Mouse (Mus musculus): Measurements from ENCODE around the gene Babam1. TPM values are rescaled to one million over a fixed set of nuclear protein-coding genes. Genes with fewer than 3 reads are reported as not detected.

The Babam1 gene
- polyA plus RNA-seq, 1 experiment from 2014 or later = 83.3 TPM

DNA sequence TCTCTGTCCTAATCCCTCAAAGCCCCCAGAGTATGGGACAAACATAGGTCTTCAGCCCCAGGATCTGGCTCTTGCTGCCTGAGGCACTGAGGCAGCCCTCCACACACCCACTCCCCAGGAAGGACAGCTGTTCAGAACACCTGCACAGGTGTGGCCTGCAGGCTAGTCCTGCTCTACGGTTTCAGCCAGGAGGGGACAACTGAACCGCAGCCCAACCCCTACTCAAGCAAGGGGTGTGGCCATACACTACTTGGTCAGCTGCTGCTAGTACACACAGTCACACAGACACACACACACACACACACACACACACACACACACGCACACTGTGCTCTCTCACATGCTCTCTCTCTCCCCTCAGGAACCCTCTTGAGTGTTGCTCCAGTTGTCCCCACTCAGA, 12.8 kb upstream of the Babam1 start:
- H3K9ac ChIP-seq = no peak overlapping the region
- no peak for ATAC-seq (ENCODE audit: low FRiP score)

DNA sequence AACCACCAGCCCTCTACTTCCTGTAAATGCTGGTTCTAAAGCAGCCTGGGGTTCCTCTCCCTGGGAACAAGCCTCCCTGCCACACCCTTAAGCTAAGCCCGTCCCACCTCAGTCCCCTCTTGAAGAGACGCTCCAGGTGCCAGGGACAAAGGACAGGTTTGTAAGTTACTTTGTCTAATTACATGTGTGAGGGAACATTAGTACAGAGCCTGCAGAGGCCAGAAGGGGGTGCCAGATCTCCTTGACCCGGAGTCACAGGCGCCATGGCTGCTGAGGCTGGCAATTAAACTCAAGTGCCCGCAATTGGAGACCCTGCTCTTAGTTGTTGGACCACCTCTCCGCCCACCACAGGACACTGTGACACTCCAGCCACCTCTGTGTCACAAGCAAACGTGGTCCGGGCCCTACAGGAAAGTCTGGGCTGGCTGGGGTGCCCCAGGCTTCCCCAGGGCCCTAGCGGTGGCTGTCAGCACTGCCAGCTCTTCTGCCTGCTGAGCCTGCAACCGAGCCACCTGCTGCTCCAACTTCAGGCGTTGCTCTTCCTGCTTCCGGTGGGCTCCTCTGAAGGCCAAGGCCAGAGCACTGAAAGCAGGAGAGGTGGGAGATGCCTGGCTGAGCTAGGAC, 11.3 kb upstream of the Babam1 start:
- Histone ChIP-seq H3K36me3 (no peaks in the 10 kb centered on the region), H3K9me3 (no peaks in the 10 kb centered on the region), H3K27me3 (no peaks in the 10 kb centered on the region), H3K4me1 (replicated peaks) (peaks cover 28% of the 10 kb centered on the region), H3K4me3 (no peak overlapping the region), H3K4me2 (no peak overlapping the region), H3K27ac (no peak overlapping the region), H3K9ac (no peak overlapping the region)
- 75% methylated on average over 12 of the region's 12 CpGs for WGBS
- no peak for ATAC-seq (ENCODE audit: low FRiP score)

More for the DNA sequence above, 12.8 kb upstream of the Babam1 start:
- WGBS = 54% methylated on average over 3 of the region's 3 CpGs
- no peak overlapping the region for H3K4me3 ChIP-seq
- no peaks in the 10 kb centered on the region for H3K9me3 ChIP-seq
- no peaks in the 10 kb centered on the region for H3K27me3 ChIP-seq
- H3K4me1 ChIP-seq (replicated peaks) = peaks cover 43% of the 10 kb centered on the region
- no peaks in the 10 kb centered on the region for H3K36me3 ChIP-seq
- H3K4me2 ChIP-seq = no peak overlapping the region
- no peak overlapping the region for H3K27ac ChIP-seq

DNA sequence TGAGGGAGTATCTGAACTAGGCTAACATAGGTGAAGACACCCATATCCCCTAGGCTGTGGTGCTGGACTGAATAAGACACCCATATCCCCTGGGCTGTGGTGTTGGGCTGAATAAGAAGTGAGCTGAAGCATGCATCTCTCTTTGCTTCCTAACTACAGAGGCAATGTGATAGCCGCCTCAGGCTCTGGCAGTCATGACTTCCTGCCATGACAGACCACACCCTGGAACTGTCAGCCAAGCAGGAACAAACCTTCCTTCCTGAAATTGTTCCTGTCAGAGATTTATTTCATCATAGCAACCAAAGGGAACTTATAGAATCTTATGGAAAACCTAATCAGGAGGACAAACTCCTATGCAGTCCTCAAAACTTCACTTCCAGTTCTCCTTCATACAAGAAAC, 8.4 kb upstream of the Babam1 start:
- peaks cover 5% of the 10 kb centered on the region for H3K4me1 ChIP-seq (replicated peaks)
- no peak overlapping the region for H3K27ac ChIP-seq
- H3K4me2 ChIP-seq = no peak overlapping the region
- no peaks in the 10 kb centered on the region for H3K9me3 ChIP-seq
- no peaks in the 10 kb centered on the region for H3K27me3 ChIP-seq
- no peak overlapping the region for H3K9ac ChIP-seq
- H3K36me3 ChIP-seq = no peaks in the 10 kb centered on the region
- ATAC-seq (ENCODE audit: low FRiP score) = no peak
- WGBS = 82% methylated on average over 1 of the region's 1 CpGs
- no peak overlapping the region for H3K4me3 ChIP-seq

DNA sequence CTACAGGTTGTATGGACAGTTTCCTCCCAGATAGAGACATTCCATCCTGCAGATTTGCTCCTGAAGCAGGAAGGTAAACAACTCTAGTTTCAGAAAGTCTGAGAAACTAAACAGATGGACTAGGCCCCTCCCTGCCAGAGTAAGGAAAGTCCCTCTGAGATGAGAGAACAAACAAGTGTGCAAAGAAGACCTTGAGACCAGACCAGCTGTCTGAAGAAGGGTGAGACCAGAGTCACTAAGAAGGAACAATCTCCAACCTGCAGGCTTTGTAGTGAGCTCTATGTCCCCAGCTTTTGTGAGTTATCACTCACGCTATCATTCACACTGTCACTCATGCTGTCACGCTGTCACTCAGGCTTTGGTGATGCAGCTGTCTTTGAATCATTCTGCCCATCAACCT, 5.0 kb upstream of the Babam1 start:
- Histone ChIP-seq H3K9me3 (no peaks in the 10 kb centered on the region), H3K36me3 (no peaks in the 10 kb centered on the region), H3K4me2 (no peak overlapping the region), H3K4me1 (replicated peaks) (peaks cover 4% of the 10 kb centered on the region; the same call in 1 of the 2 replicates), H3K4me3 (no peak overlapping the region), H3K9ac (no peak overlapping the region), H3K27ac (no peak overlapping the region), H3K27me3 (no peaks in the 10 kb centered on the region)
- WGBS = 95% methylated on average over 2 of the region's 2 CpGs
- ATAC-seq (ENCODE audit: low FRiP score) = no peak

DNA sequence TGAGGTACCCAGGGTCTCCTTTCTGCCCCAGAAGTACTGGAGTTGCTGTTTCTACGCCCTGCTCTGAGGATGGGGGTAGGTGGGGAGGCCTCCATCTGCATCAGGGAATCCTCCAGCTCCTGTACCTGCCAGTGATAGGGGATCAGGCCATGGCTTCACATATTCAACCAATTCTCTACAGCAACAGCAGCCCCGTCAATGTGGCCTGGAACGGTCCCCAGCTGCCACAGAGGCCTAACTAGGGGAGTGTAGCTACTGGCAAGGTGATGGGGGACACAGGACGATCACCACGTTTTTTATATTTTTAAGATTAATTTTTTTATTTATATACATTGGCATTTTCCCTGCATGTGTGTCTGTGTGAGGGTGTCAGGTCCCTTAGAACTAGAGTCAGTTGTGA, 4.3 kb upstream of the Babam1 start:
- Histone ChIP-seq H3K27me3 (no peaks in the 10 kb centered on the region), H3K4me1 (replicated peaks) (peaks cover 7% of the 10 kb centered on the region), H3K9me3 (no peaks in the 10 kb centered on the region), H3K9ac (no peak overlapping the region), H3K27ac (no peak overlapping the region), H3K36me3 (no peaks in the 10 kb centered on the region), H3K4me3 (no peak overlapping the region), H3K4me2 (no peak overlapping the region)
- no peak for ATAC-seq (ENCODE audit: low FRiP score)
- WGBS = 77% methylated on average over 5 of the region's 5 CpGs

DNA sequence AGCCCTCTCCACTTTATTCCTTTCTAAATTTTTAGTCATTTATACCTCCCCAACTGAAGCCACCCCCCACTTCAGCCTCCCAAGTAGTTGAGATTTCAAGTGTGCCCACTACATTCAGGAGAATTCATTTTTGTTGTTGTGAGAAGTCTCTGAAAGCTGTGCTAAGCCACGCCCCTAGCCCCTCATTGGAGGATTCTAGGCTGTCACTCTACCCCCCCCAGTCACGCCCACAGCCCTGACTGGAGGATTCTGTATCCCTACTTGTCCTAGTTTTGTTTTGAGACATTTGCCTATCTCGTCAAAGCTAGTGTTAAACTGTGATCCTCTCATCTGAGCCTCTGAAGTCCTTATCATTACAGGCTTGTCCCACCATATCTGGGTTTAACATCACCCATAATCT, 3.8 kb upstream of the Babam1 start:
- no peak overlapping the region for H3K27ac ChIP-seq
- 13% methylated on average over 3 of the region's 3 CpGs for WGBS
- H3K36me3 ChIP-seq = no peaks in the 10 kb centered on the region
- no peak overlapping the region for H3K9ac ChIP-seq
- no peaks in the 10 kb centered on the region for H3K27me3 ChIP-seq
- H3K4me3 ChIP-seq = no peak overlapping the region
- peaks cover 12% of the 10 kb centered on the region for H3K4me1 ChIP-seq (replicated peaks)
- no peaks in the 10 kb centered on the region for H3K9me3 ChIP-seq
- no peak for ATAC-seq (ENCODE audit: low FRiP score)
- no peak overlapping the region for H3K4me2 ChIP-seq

DNA sequence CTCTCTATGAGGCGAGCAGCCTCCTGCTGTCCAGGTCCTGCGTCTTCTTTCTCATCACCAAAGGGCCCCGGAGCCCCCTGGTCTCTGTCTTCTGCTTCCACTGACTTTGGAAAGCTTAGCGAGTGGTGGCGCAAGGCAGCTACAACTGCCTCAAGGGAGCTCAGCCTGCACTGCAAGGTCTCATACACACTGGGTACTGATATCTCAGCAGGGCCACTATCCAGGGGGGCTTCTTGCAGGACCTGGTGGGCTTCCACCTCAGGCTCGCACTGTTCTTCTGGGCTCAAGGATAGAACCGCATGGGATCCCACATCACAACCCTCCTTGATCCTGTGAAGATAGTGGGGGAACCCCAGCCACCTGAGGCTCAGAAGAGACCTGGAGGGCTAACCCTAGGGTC, 2.2 kb upstream of the Babam1 start:
- H3K9ac ChIP-seq = 0 out of 2 replicates have a peak overlapping the region, but pooled peaks have one; percentile 25
- no peak for ATAC-seq (ENCODE audit: low FRiP score)
- H3K36me3 ChIP-seq = peaks cover 12% of the 10 kb centered on the region
- peaks cover 12% of the 10 kb centered on the region for H3K4me1 ChIP-seq (replicated peaks)
- H3K9me3 ChIP-seq = no peaks in the 10 kb centered on the region
- H3K27me3 ChIP-seq = no peaks in the 10 kb centered on the region
- H3K27ac ChIP-seq = no peak overlapping the region
- H3K4me2 ChIP-seq = no peak overlapping the region
- H3K4me3 ChIP-seq = no peak overlapping the region
- WGBS = 82% methylated on average over 7 of the region's 7 CpGs

DNA sequence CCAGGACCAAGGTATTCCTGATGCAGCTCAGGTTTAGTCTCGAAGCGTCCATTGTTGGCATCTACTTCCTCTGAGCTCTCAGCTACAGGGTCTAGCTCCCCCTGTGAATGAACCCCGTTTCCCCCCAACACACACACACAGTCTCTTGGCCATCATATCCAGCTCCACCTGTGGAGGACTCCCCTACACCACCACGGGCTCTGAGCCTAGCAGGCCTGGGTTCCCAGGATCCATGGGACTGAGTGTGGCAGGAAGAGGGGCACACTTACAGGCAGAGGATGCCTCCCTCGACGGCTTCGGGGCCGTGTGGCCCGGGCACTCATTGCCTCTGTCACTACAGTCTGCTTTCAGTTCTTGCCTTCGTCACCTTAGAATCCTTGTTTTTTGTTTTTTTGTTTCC, 1.6 kb upstream of the Babam1 start:
- Histone ChIP-seq H3K27ac (0 out of 2 replicates have a peak overlapping the region, but pooled peaks have one; percentile 23), H3K27me3 (no peaks in the 10 kb centered on the region), H3K4me3 (no peak overlapping the region), H3K4me1 (replicated peaks) (peaks cover 12% of the 10 kb centered on the region), H3K9ac (no peak overlapping the region), H3K9me3 (no peaks in the 10 kb centered on the region), H3K36me3 (peaks cover 17% of the 10 kb centered on the region), H3K4me2 (no peak overlapping the region)
- whole genome bisulfite sequencing = 80% methylated on average over 10 of the region's 10 CpGs
- no peak for ATAC-seq (ENCODE audit: low FRiP score)

DNA sequence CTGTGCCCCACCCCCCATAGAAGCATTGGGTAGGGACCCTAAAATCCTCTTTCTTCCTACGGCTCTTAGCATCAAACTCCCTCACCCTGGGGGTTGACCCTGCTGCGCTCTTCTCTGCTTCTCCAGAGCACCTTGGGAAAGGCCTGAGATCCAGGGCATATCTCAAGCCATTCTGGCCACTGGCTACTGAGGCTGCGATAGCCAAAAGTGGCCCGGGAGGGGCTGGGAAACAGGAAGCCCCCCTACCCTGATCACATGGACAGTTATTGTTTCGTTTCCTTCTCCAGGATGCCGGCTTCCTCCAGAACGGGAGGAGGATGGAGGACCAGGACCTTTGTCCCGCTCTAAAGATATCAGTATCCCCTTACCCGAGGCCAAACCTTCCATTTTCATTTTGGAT, 1.0 kb upstream of the Babam1 start, which contains the start of gene Ushbp1:
Gene Ushbp1, minus strand, starts transcription at position 174 of the 400 bp plus-strand sequence.
- Histone ChIP-seq H3K4me1 (replicated peaks) (peaks cover 12% of the 10 kb centered on the region), H3K27ac (peak within 1 kb of the TSS; percentile 76), H3K36me3 (peaks cover 20% of the 10 kb centered on the region), H3K27me3 (no peaks in the 10 kb centered on the region), H3K4me2 (peak within 1 kb of the TSS; percentile 79), H3K9ac (peak within 1 kb of the TSS; percentile 84; the same call in 1 of the 2 replicates), H3K9me3 (no peaks in the 10 kb centered on the region), H3K4me3 (peak within 1 kb of the TSS; percentile 74)
- WGBS = 83% methylated on average over 9 of the region's 9 CpGs
- ATAC-seq (ENCODE audit: low FRiP score) = no peak

DNA sequence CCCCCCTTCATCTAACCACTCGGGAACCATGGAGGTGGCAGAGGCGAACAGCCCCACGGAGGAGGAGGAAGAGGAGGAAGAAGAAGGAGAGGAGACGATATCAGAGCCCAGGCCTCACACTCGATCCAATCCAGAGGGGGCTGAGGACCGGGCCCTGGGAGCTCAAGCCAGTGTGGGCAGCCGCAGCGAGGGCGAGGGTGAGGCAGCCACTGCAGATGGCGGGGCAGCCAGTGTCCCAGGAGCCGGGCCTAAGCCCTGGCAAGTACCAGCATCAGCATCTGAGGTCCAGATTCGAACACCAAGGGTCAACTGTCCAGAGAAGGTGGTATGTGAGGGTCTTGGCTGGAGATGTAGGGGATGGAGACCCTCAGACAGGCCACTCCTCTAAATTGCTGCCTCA, 1.0 kb downstream of the Babam1 start:
- Histone ChIP-seq H3K27ac (no peak overlapping the region), H3K4me1 (replicated peaks) (peaks cover 12% of the 10 kb centered on the region), H3K9me3 (no peaks in the 10 kb centered on the region), H3K4me3 (peak overlapping the region; percentile 74), H3K27me3 (no peaks in the 10 kb centered on the region), H3K9ac (peak overlapping the region; percentile 84; the same call in 1 of the 2 replicates), H3K4me2 (peak overlapping the region; percentile 79), H3K36me3 (peaks cover 25% of the 10 kb centered on the region)
- no peak for ATAC-seq (ENCODE audit: low FRiP score)
- 84% methylated on average over 12 of the region's 12 CpGs for WGBS

DNA sequence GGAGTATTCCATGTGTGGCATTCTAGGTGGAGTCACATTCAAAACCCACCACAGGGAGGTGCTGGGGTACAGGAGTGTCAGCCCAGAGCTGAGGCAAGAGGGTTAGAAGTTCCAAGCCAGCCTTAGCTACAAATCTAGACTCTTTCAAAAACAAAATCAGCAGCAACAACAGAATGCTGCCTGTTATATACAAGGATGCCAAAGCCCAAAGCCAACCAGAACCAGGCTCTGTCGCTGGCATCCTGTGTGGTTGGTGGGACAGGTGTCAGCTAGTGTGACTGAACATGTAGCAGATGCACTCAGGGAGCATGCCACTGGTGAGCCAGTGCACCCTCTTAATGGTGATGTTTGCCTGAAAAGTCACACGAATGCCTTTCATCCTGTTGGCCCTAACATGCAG, 4.2 kb downstream of the Babam1 start:
- no peak for ATAC-seq (ENCODE audit: low FRiP score)
- H3K4me2 ChIP-seq = no peak overlapping the region
- WGBS = 90% methylated on average over 2 of the region's 2 CpGs

DNA sequence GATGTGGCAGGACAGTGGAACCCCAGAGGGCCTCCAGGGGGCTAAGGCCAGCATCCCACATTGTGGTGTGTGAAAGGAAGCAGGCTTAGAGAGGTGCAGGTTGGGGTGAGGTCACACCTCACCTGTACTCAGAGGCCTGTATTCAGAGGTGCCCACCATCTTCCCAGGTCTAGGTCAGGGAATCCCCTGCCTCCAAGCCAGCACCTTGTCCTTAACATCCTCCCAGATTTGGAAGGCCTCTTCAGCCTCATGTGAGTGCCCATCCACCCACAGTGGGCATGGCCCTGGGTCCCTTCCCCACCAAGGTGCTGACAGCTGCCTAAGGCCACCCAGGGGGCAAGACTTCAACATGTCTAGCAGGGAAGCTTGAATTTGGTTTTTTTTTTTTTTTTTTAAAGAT, 4.8 kb downstream of the Babam1 start:
- no peak overlapping the region for H3K27ac ChIP-seq
- H3K27me3 ChIP-seq = no peaks in the 10 kb centered on the region
- H3K4me1 ChIP-seq (replicated peaks) = peaks cover 21% of the 10 kb centered on the region
- ATAC-seq (ENCODE audit: low FRiP score) = no peak
- H3K9me3 ChIP-seq = no peaks in the 10 kb centered on the region
- no peak overlapping the region for H3K4me2 ChIP-seq
- H3K9ac ChIP-seq = no peak overlapping the region
- H3K4me3 ChIP-seq = no peak overlapping the region
- H3K36me3 ChIP-seq = peaks cover 35% of the 10 kb centered on the region

More for the DNA sequence above, 4.2 kb downstream of the Babam1 start:
- Histone ChIP-seq H3K27ac (no peak overlapping the region), H3K9ac (no peak overlapping the region), H3K4me1 (replicated peaks) (peaks cover 18% of the 10 kb centered on the region), H3K36me3 (peaks cover 35% of the 10 kb centered on the region), H3K27me3 (no peaks in the 10 kb centered on the region), H3K9me3 (no peaks in the 10 kb centered on the region), H3K4me3 (no peak overlapping the region)

DNA sequence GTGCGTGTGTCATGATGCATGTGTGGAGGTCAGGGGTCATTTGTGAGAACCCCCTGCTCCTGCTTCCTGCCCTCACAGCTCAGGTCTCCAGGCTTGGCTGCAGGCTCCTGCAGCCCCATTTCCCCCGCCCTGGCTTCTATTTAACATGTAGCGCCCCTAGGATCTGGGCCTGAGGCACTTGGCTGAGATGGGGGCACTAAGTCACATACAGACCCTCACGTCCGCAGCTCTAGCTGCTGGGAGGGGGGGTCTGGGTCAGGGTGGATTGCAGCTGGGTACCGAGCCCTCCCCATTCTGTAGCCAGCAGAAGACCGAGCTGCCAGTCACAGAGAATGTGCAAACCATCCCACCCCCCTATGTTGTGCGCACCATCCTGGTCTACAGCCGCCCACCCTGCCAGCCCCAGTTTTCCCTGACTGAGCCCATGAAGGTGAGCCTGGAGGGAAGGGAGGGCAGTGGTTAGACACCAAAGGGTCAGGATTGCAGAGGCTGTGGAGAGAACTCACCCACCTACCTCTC, 5.8 kb downstream of the Babam1 start:
- no peaks in the 10 kb centered on the region for H3K27me3 ChIP-seq
- peaks cover 35% of the 10 kb centered on the region for H3K36me3 ChIP-seq
- H3K9me3 ChIP-seq = no peaks in the 10 kb centered on the region
- H3K4me1 ChIP-seq (replicated peaks) = peaks cover 25% of the 10 kb centered on the region
- no peak overlapping the region for H3K9ac ChIP-seq
- no peak overlapping the region for H3K27ac ChIP-seq
- no peak overlapping the region for H3K4me2 ChIP-seq
- ATAC-seq (ENCODE audit: low FRiP score) = no peak
- WGBS = 82% methylated on average over 9 of the region's 9 CpGs
- no peak overlapping the region for H3K4me3 ChIP-seq

Data from hindbrain, embryonic 13.5 days (tissue).